Mouse (Mus musculus) mesoderm, embryonic 11.5 days (tissue): Measurements from ENCODE around the gene Trpm8.

Experiments
- DNase-seq: peaks from one replicate; pipeline ENCODE4 v3.0.0-alpha.2; 2012; ENCODE audit warnings: low read depth, low spot score

Trpm8 gene

GRCm38 (mm10) chr1:88432601-88433000, 155.1 kb downstream of the Trpm8 start:
- DNase-seq, result no peak

GRCm38 (mm10) chr1:88433096-88433883, 155.8 kb downstream of the Trpm8 start:
- no peak for DNase-seq

GRCm38 (mm10) chr1:88434057-88434456, 156.6 kb downstream of the Trpm8 start:
- no peak for DNase-seq

- DNase-seq, result no peak
These were observed 160.0 kb downstream of the Trpm8 start for GRCm38 (mm10) chr1:88437206-88438126.
